Mouse (Mus musculus) bone marrow macrophage, adult 2 months (primary cell): ENCODE measurements around the gene Cblb.

Experiments used
- CTCF ChIP-seq: IDR thresholded peaks from 2 replicates; pipeline ENCODE4 v1.5.1; 2012; ENCODE audit warnings: low read depth, mild to moderate bottlenecking, low read length, moderate library complexity
- POLR2A ChIP-seq: IDR thresholded peaks from 2 replicates; pipeline ENCODE4 v1.6.1; 2012; ENCODE audit warnings: mild to moderate bottlenecking, low read depth, low read length, borderline replicate concordance

GRCm38 (mm10) chr16:52124974-52125373 lies 93.9 kb downstream of the Cblb start:
- TF ChIP-seq CTCF = no peak
- no peak for TF ChIP-seq POLR2A
